Mouse (Mus musculus) C2C12 (cell line): ENCODE results near the gene Tnxb.

ENCODE experiments used
- CEBPB ChIP-seq: IDR thresholded peaks from one replicate; pipeline ENCODE4 v1.6.1; 2011; ENCODE audit warnings: low read depth, mild to moderate bottlenecking, control low read depth, moderate library complexity
- CTCF ChIP-seq: IDR thresholded peaks from one replicate; pipeline ENCODE4 v1.5.1; 2011; ENCODE audit not compliant: control insufficient read depth, insufficient read depth, insufficient read length
- MAX ChIP-seq: IDR thresholded peaks from one replicate; pipeline ENCODE4 v1.6.1; 2011; ENCODE audit warnings: mild to moderate bottlenecking, control low read depth
- MYOG ChIP-seq: IDR thresholded peaks from one replicate; pipeline ENCODE4 v1.6.1; 2011; ENCODE audit not compliant: control insufficient read depth, insufficient read length; ENCODE audit errors: extremely low read depth
- USF1 ChIP-seq: IDR thresholded peaks from one replicate; pipeline ENCODE4 v1.6.1; 2011; ENCODE audit warnings: low read depth, mild to moderate bottlenecking, control low read depth, moderate library complexity

- TF ChIP-seq CTCF (no peak), MAX (no peak), USF1 (no peak), MYOG (no peak), CEBPB (no peak)
These were observed 5.1 kb downstream of the Tnxb start for GRCm38 (mm10) chr17:34675205-34676092.
